Mouse (Mus musculus) midbrain, postnatal 0 days (tissue): ENCODE data around the gene Acot2. TPM values are rescaled to one million over a fixed set of nuclear protein-coding genes. Genes with fewer than 3 reads are reported as not detected.
"Not testable (repeated sequence)": the region's sequence is repeated elsewhere in the genome, so short reads cannot be mapped to it uniquely, and the experiment has no call there.

Experiments used
- ATAC-seq: fragments of 200-750 bp; cut with Nextera tagmentation; 2 replicates; pipeline ENCODE4 v1.8.0; 2017; ENCODE audit warnings: moderate number of reproducible peaks, mild to moderate bottlenecking, moderate TSS enrichment, moderate library complexity; ENCODE audit not compliant: low FRiP score
- DNase-seq: peaks from one replicate; pipeline ENCODE4 v3.0.0-alpha.2; 2015; ENCODE audit warnings: low spot score
- H3K27ac ChIP-seq: fragments of 300-500 bp; sonication (generic); 2 replicates; pipeline ENCODE4 v1.5.1; 2014; ENCODE audit warnings: low read depth, mild to moderate bottlenecking, low read length, mixed read lengths
- H3K27me3 ChIP-seq: fragments of 300-500 bp; sonication (generic); 2 replicates; pipeline ENCODE4 v1.6.1; 2014; ENCODE audit warnings: low read length, control low read depth, mixed read lengths; ENCODE audit not compliant: insufficient read depth
- H3K36me3 ChIP-seq: fragments of 300-500 bp; sonication (generic); 2 replicates; pipeline ENCODE4 v1.6.1; 2014; ENCODE audit warnings: low read length, control low read depth, mixed read lengths; ENCODE audit not compliant: insufficient read depth
- H3K4me1 ChIP-seq: fragments of 300-500 bp; sonication (generic); 2 replicates; pipeline ENCODE4 v1.6.1; 2014; ENCODE audit warnings: mild to moderate bottlenecking, control low read depth, antibody characterized with exemption, low read length, mixed read lengths; ENCODE audit not compliant: insufficient read depth
- H3K4me2 ChIP-seq: fragments of 300-500 bp; sonication (generic); 2 replicates; pipeline ENCODE4 v1.6.1; 2014; ENCODE audit warnings: low read depth, mild to moderate bottlenecking, low read length, mixed read lengths; ENCODE audit not compliant: poor library complexity, severe bottlenecking
- H3K4me3 ChIP-seq: fragments of 300-500 bp; sonication (generic); 2 replicates; pipeline ENCODE4 v1.5.1; 2014; ENCODE audit warnings: low read depth, mild to moderate bottlenecking, low read length, moderate library complexity
- H3K9ac ChIP-seq: fragments of 300-500 bp; sonication (generic); replicated peaks from 2 replicates; pipeline ENCODE4 v1.6.1; 2014; ENCODE audit warnings: mild to moderate bottlenecking, low read length, moderate library complexity, mixed read lengths; ENCODE audit not compliant: poor library complexity, severe bottlenecking
- H3K9me3 ChIP-seq: fragments of 300-500 bp; sonication (generic); 2 replicates; pipeline ENCODE4 v1.6.1; 2016; ENCODE audit warnings: low read length, control low read depth
- CTCF ChIP-seq: IDR thresholded peaks from 2 replicates; pipeline ENCODE4 v1.5.1; 2016; ENCODE audit warnings: antibody characterized with exemption, mild to moderate bottlenecking
- WGBS: fragments of 180-500 bp; shearing (Covaris S2); extraction: QIAGEN DNeasy Blood & Tissue Kit; methylation state at CpG from one replicate; pipeline ENCODE4 v1.1.7; 2014; 5-methylcytosine and 5-hydroxymethylcytosine counted together
- polyA plus RNA-seq: library from polyadenylated mRNA; unstranded; fragments of >200 nt; fragmentation: Nextera tagmentation; extraction: Ambion mirVana; gene quantifications from 2 replicates; pipeline ENCODE4 v1.2.1, GENCODE M21; 2015
- total RNA-seq: library from RNA; depleted of rRNA; stranded (reverse); fragments of >200 nt; gene quantifications from 2 replicates; pipeline ENCODE4 v1.2.3, GENCODE M21; 2014

The Acot2 gene
- total and polyA plus RNA-seq, 2 experiments from 2014 or later, result 20.7 to 26.0 TPM

GRCm38 (mm10) chr12:84011251-84012040 is 23.8 kb downstream of the Acot2 start:
- H3K4me2 ChIP-seq, result peak overlapping the region; percentile 55

GRCm38 (mm10) chr12:84013130-84013529 is 25.5 kb downstream of the Acot2 start:
- Histone ChIP-seq H3K4me1 (peaks cover 9% of the 10 kb centered on the region; the same call in 1 of the 2 replicates), H3K9ac (no peak overlapping the region), H3K9me3 (no peaks in the 10 kb centered on the region), H3K27ac (no peak overlapping the region), H3K4me2 (peak overlapping the region; percentile 55; the same call in 1 of the 2 replicates), H3K4me3 (no peak overlapping the region), H3K27me3 (no peaks in the 10 kb centered on the region), H3K36me3 (no peaks in the 10 kb centered on the region)
- ATAC-seq (no peak), DNase-seq (peak; percentile 40)
- peak; percentile 66 for TF ChIP-seq CTCF
- 53% methylated on average over 6 of the region's 6 CpGs for WGBS

More at GRCm38 (mm10) chr12:84011251-84012040, 23.8 kb downstream of the Acot2 start:
- no peaks in the 10 kb centered on the region for H3K27me3 ChIP-seq
- peak; percentile 76 for ATAC-seq
- peaks cover 9% of the 10 kb centered on the region; the same call in 1 of the 2 replicates for H3K4me1 ChIP-seq
- 12% methylated on average over 12 of the region's 12 CpGs for WGBS
- H3K9me3 ChIP-seq, result no peaks in the 10 kb centered on the region
- DNase-seq, result peak; percentile 96
- H3K27ac ChIP-seq, result peak overlapping the region; percentile 59
- 0 out of 2 replicates have a peak overlapping the region, but pooled peaks have one; percentile 39 for H3K9ac ChIP-seq
- no peaks in the 10 kb centered on the region for H3K36me3 ChIP-seq
- peak overlapping the region; percentile 45 for H3K4me3 ChIP-seq
- no peak for TF ChIP-seq CTCF

GRCm38 (mm10) chr12:84013701-84014100 is 26.0 kb downstream of the Acot2 start:
- Histone ChIP-seq H3K4me2 (0 out of 2 replicates have a peak overlapping the region, but pooled peaks have one; percentile 15), H3K9me3 (no peaks in the 10 kb centered on the region), H3K36me3 (no peaks in the 10 kb centered on the region), H3K4me1 (peaks cover 9% of the 10 kb centered on the region; the same call in 1 of the 2 replicates), H3K4me3 (no peak overlapping the region), H3K27me3 (no peaks in the 10 kb centered on the region), H3K27ac (no peak overlapping the region), H3K9ac (no peak overlapping the region)
- no peak for TF ChIP-seq CTCF
- ATAC-seq, result no peak
- DNase-seq, result no peak
- 93% methylated on average over 7 of the region's 7 CpGs for WGBS

GRCm38 (mm10) chr12:84020528-84020927 is 32.9 kb downstream of the Acot2 start:
- not testable (repeated sequence) for H3K27ac ChIP-seq, H3K27me3 ChIP-seq, H3K36me3 ChIP-seq, H3K9me3 ChIP-seq, H3K4me1 ChIP-seq, H3K4me3 ChIP-seq, H3K4me2 ChIP-seq, H3K9ac ChIP-seq
- ATAC-seq (0 out of 2 replicates have a peak, but pooled peaks have one; percentile 27), DNase-seq (peak; percentile 64)
- WGBS, result 39% methylated on average over 7 of the region's 7 CpGs

GRCm38 (mm10) chr12:84022266-84022665 is 34.6 kb downstream of the Acot2 start:
- WGBS, result 95% methylated on average over 4 of the region's 4 CpGs
- not testable (repeated sequence) for H3K4me3 ChIP-seq, H3K4me2 ChIP-seq

GRCm38 (mm10) chr12:84023052-84023745 is 35.5 kb downstream of the Acot2 start:
- 89% methylated on average over 9 of the region's 9 CpGs for WGBS
- DNase-seq (no peak), ATAC-seq (no peak)
- H3K9me3 ChIP-seq, result no peaks in the 10 kb centered on the region
- no peak for TF ChIP-seq CTCF
- no peaks in the 10 kb centered on the region for H3K4me1 ChIP-seq
- no peaks in the 10 kb centered on the region for H3K27me3 ChIP-seq
- H3K9ac ChIP-seq, result no peak overlapping the region
- H3K4me3 ChIP-seq, result no peak overlapping the region
- H3K36me3 ChIP-seq, result no peaks in the 10 kb centered on the region
- no peak overlapping the region for H3K27ac ChIP-seq
- no peak overlapping the region for H3K4me2 ChIP-seq

More at GRCm38 (mm10) chr12:84022266-84022665, 34.6 kb downstream of the Acot2 start:
- not testable (repeated sequence) for H3K4me1 ChIP-seq, H3K27ac ChIP-seq, H3K27me3 ChIP-seq, H3K9ac ChIP-seq, H3K36me3 ChIP-seq, DNase-seq, ATAC-seq, H3K9me3 ChIP-seq
